Mouse (Mus musculus): ENCODE results near the gene Znfx1. TPM values are rescaled to one million over a fixed set of nuclear protein-coding genes. Genes with fewer than 3 reads are reported as not detected.
"Not testable (repeated sequence)": the region's sequence is repeated elsewhere in the genome, so short reads cannot be mapped to it uniquely, and the experiment has no call there.

The Znfx1 gene
- total RNA-seq, 2 experiments from 2014 or later: 56.3 to 72.9 TPM

- DNase-seq (ENCODE audit: low spot score in 2 of 2): no peak
Measured at GRCm38 (mm10) chr2:167055386-167055785, 7.4 kb downstream of the Znfx1 start.

GRCm38 (mm10) chr2:167053127-167053844 is 9.5 kb downstream of the Znfx1 start:
- no peak for DNase-seq (ENCODE audit: low spot score in 2 of 2)

GRCm38 (mm10) chr2:167048698-167049358 is 14.0 kb downstream of the Znfx1 start:
- DNase-seq (ENCODE audit: low spot score in 2 of 2): no peak

- no peak for DNase-seq (ENCODE audit: low spot score in 2 of 2)
Measured at GRCm38 (mm10) chr2:167048223-167048622, 14.6 kb downstream of the Znfx1 start.

GRCm38 (mm10) chr2:167043400-167044121 is 19.3 kb downstream of the Znfx1 start:
- no peak for DNase-seq (ENCODE audit: low spot score in 2 of 2)

GRCm38 (mm10) chr2:167039386-167039785 is 23.4 kb downstream of the Znfx1 start:
- DNase-seq (ENCODE audit: low spot score in 2 of 2): no peak

- no peak for DNase-seq (ENCODE audit: low spot score in 2 of 2)
Measured at GRCm38 (mm10) chr2:167038716-167039115, 24.1 kb downstream of the Znfx1 start.

GRCm38 (mm10) chr2:167038297-167038696 is 24.5 kb downstream of the Znfx1 start:
- DNase-seq (ENCODE audit: low spot score in 2 of 2): no peak

- DNase-seq (ENCODE audit: low spot score in 2 of 2): no peak
Measured at GRCm38 (mm10) chr2:167037710-167038109, 25.1 kb downstream of the Znfx1 start.

GRCm38 (mm10) chr2:167030507-167030906 is 32.3 kb downstream of the Znfx1 start:
- DNase-seq (ENCODE audit: low spot score in 2 of 2): no peak

GRCm38 (mm10) chr2:167028553-167028952 is 34.3 kb downstream of the Znfx1 start:
- DNase-seq (ENCODE audit: low spot score in 2 of 2): no peak

- DNase-seq (ENCODE audit: low spot score in 2 of 2): no peak
Measured at GRCm38 (mm10) chr2:167019396-167019795, 43.4 kb downstream of the Znfx1 start.

GRCm38 (mm10) chr2:167015382-167015718 is 47.5 kb downstream of the Znfx1 start:
- DNase-seq (ENCODE audit: low spot score in 2 of 2): no peak

GRCm38 (mm10) chr2:167014702-167015381 is 48.0 kb downstream of the Znfx1 start, which contains the start of gene Ddx27:
Gene Ddx27, plus strand, starts transcription at chr2:167015193.
- DNase-seq (ENCODE audit: low spot score in 2 of 2): peak; percentile 93

GRCm38 (mm10) chr2:167010546-167010945 is 52.3 kb downstream of the Znfx1 start:
- DNase-seq (ENCODE audit: low spot score in 2 of 2): no peak

GRCm38 (mm10) chr2:167009483-167009882 is 53.3 kb downstream of the Znfx1 start:
- DNase-seq (ENCODE audit: low spot score in 2 of 2): no peak

- not testable (repeated sequence) for DNase-seq (ENCODE audit: low spot score in 2 of 2)
Measured at GRCm38 (mm10) chr2:167007565-167007964, 55.2 kb downstream of the Znfx1 start.

GRCm38 (mm10) chr2:167007001-167007491 is 55.8 kb downstream of the Znfx1 start:
- DNase-seq (ENCODE audit: low spot score in 2 of 2): no peak

- DNase-seq (ENCODE audit: low spot score in 2 of 2): no peak
Measured at GRCm38 (mm10) chr2:167006355-167006754, 56.5 kb downstream of the Znfx1 start.

- DNase-seq (ENCODE audit: low spot score in 2 of 2): peak; percentile 37 to 76
Measured at GRCm38 (mm10) chr2:167004099-167004854, 58.5 kb downstream of the Znfx1 start.

Data from adrenal gland, adult 18-20 months (tissue).